Mouse (Mus musculus) ES-Bruce4 (cell line): Measurements from ENCODE around the gene Trio.

ENCODE experiments used
- CTCF ChIP-seq: IDR thresholded peaks from one replicate; pipeline ENCODE4 v1.8.1; 2011; ENCODE audit warnings: low read depth, low read length
- EP300 ChIP-seq: IDR thresholded peaks from 2 replicates; pipeline ENCODE4 v1.6.1; 2011; ENCODE audit warnings: low read depth, low read length; ENCODE audit not compliant: insufficient read depth
- POLR2A ChIP-seq: IDR thresholded peaks from one replicate; pipeline ENCODE4 v1.8.1; 2011; ENCODE audit warnings: low read length; ENCODE audit not compliant: insufficient read depth

DNA sequence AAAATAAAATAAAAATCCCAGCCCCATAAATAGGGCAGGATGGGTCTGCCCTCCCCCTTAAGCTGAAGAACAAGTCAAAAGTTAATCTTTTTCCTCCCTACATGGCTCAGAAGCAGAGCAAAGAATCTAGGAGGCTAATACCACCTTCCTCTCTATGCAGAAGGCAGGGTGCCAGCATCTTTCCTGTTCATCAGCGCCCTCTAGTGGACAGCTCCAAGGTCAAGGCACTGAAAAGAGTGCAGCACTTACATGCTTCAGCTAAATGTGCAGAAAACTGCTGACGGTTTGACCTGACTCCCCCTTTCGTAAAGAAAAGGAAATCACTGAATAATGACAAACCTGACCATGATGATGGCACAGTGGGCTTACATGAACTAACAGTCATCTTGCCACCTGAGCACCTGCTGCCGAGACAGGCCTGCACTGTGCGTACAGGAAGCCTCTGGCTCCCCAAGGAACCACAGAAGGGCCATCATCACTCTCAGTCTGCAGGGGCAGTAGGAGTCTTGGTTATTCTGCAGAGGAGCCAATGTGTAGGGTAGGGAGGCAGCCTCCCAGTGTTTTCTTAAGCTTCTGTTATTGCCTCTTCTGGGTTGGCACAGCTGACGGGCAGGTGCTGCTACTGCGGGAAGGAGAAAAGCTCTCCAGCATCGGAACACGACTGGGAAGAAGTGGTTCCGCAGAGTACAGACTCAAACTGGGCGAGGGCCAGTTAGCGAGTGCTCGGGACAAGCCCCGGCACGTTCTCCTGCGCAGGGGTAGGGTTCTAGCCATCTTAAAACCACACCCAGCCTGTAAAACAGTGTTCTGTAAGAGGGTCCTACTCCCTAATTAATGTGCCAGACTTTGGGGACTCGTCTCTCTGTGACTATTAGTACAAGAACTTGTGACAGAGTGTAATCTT is 141.0 kb downstream of the Trio start:
- TF ChIP-seq CTCF (peak; percentile 80), POLR2A (no peak), EP300 (peak; percentile 56; the same call in 1 of the 2 replicates)
